Mouse (Mus musculus): Measurements from ENCODE around the gene Appl2.

DNA sequence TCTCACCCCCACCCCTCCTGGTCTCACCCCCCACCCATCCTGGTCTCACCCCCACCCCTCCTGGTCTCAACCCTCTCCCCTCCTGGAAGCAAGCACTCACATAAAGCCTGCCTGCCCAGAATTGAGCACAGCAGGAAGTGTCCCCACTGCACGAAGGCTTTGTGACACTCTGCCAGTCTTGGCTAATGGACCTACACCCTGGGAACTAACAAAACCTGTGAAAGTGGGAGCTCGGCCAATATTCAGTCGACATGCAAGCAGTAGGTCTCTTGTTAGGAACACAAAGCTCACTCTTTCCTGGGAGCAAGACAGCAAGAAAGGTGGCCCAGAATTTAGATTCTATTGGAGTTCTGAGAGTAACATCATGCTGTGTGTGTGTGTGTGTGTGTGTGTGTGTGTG, 17.6 kb downstream of the Appl2 start:
- TF ChIP-seq MYOD1 (IDR thresholded peaks at IDR 0.05; ENCODE audit: control insufficient read depth in 1 of 3, insufficient read length in 2 of 3, low read depth in 2 of 3), result no peak
- no peak for TF ChIP-seq SRF (IDR thresholded peaks at IDR 0.05; ENCODE audit: control insufficient read depth, insufficient read length, low read depth)
